Mouse (Mus musculus) embryonic facial prominence, embryonic 13.5 days (tissue): ENCODE data around the gene Stat5a. TPM values are rescaled to one million over a fixed set of nuclear protein-coding genes. Genes with fewer than 3 reads are reported as not detected.

Source experiments
- ATAC-seq: fragments of 200-750 bp; cut with Nextera tagmentation; 2 replicates; pipeline ENCODE4 v1.8.0; 2017; ENCODE audit warnings: low read depth; ENCODE audit not compliant: insufficient number of reproducible peaks, insufficient read depth, low FRiP score, low TSS enrichment
- H3K27ac ChIP-seq: fragments of 300-500 bp; sonication (generic); 2 replicates; pipeline ENCODE4 v1.5.1; 2015; ENCODE audit warnings: moderate library complexity, mild to moderate bottlenecking, inconsistent platforms
- H3K27me3 ChIP-seq: fragments of 300-500 bp; sonication (generic); 2 replicates; pipeline ENCODE4 v1.6.1; 2015; ENCODE audit warnings: mild to moderate bottlenecking, inconsistent platforms
- H3K36me3 ChIP-seq: fragments of 300-500 bp; sonication (generic); 2 replicates; pipeline ENCODE4 v1.6.1; 2015; ENCODE audit warnings: mild to moderate bottlenecking, inconsistent platforms
- H3K4me1 ChIP-seq: fragments of 300-500 bp; sonication (generic); 2 replicates; pipeline ENCODE4 v1.6.1; 2015; ENCODE audit warnings: inconsistent platforms
- H3K4me2 ChIP-seq: fragments of 300-500 bp; sonication (generic); 2 replicates; pipeline ENCODE4 v1.6.1; 2015; ENCODE audit warnings: moderate library complexity, mild to moderate bottlenecking, inconsistent platforms
- H3K4me3 ChIP-seq: fragments of 300-500 bp; sonication (generic); 2 replicates; pipeline ENCODE4 v1.5.1; 2015; ENCODE audit warnings: mild to moderate bottlenecking, inconsistent platforms
- H3K9ac ChIP-seq: fragments of 300-500 bp; sonication (generic); 2 replicates; pipeline ENCODE4 v1.6.1; 2015; ENCODE audit warnings: mild to moderate bottlenecking, inconsistent platforms
- H3K9me3 ChIP-seq: fragments of 300-500 bp; sonication (generic); 2 replicates; pipeline ENCODE4 v1.6.1; 2016; ENCODE audit warnings: inconsistent platforms
- WGBS: fragments of 180-500 bp; shearing (Covaris S2); methylation state at CpG from one replicate; pipeline ENCODE4 v1.1.7; 2015; ENCODE audit warnings: mixed read lengths; 5-methylcytosine and 5-hydroxymethylcytosine counted together
- polyA plus RNA-seq: library from polyadenylated mRNA; unstranded; fragments of >200 nt; fragmentation: Nextera tagmentation; extraction: Ambion mirVana; gene quantifications from 2 replicates; pipeline ENCODE4 v1.2.1, GENCODE M21; 2015

The Stat5a gene
- polyA plus RNA-seq, 1 experiment from 2014 or later, result 4.9 TPM

DNA sequence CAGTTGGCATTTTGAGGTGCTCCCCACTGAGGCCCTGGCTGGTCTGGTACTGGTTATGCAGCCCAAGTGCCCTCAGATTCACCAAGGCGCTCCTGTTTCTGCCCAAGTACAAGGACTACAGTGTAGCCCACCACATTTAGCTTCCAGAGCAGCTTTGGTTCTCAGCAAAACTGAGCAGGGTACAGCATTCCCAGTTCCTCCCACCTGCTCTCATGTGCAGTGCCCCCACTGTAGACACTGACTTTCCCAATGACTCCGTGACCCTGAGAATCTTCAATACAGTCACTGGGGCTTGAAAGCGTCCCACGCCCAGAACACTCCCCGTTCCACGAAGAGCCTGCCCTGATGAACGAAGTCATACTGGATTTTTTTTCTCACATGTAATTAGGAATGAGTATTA, 71.5 kb downstream of the Stat5a start:
- no peak for ATAC-seq
- WGBS, result 76% methylated on average over 7 of the region's 7 CpGs
- Histone ChIP-seq H3K27me3 (no peaks in the 10 kb centered on the region), H3K27ac (0 out of 2 replicates have a peak overlapping the region, but pooled peaks have one; percentile 22), H3K36me3 (0 out of 2 replicates have a peak, but pooled peaks cover 5% of the 10 kb centered on the region), H3K4me3 (no peak overlapping the region), H3K9ac (no peak overlapping the region), H3K4me2 (no peak overlapping the region), H3K4me1 (peaks cover 13% of the 10 kb centered on the region; the same call in 1 of the 2 replicates), H3K9me3 (no peaks in the 10 kb centered on the region)

GRCm38 (mm10) chr11:100931254-100931921, 72.2 kb downstream of the Stat5a start:
- Histone ChIP-seq H3K27me3 (no peaks in the 10 kb centered on the region), H3K4me3 (peak overlapping the region; percentile 12), H3K27ac (no peak overlapping the region), H3K9me3 (no peaks in the 10 kb centered on the region), H3K4me1 (peaks cover 15% of the 10 kb centered on the region), H3K4me2 (peak overlapping the region; percentile 17), H3K9ac (peak overlapping the region; percentile 33; the same call in 1 of the 2 replicates), H3K36me3 (0 out of 2 replicates have a peak, but pooled peaks cover 5% of the 10 kb centered on the region)
- no peak for ATAC-seq
- 63% methylated on average over 12 of the region's 12 CpGs for WGBS

Other genes with a start within 250 kb of the Stat5a start
- 78.9 and 79.0 TPM in 2 replicates for gene Nkiras2, start 240.1 kb upstream of the Stat5a start, polyA plus RNA-seq
- 277 and 293 TPM in 2 replicates for gene Dnajc7, start 239.2 kb upstream of the Stat5a start, polyA plus RNA-seq
- 1.7 and 2.3 TPM in 2 replicates for gene Zfp385c, start 166.9 kb upstream of the Stat5a start, polyA plus RNA-seq
- gene Dhx58, start 155.1 kb upstream of the Stat5a start, polyA plus RNA-seq, result 3.4 and 5.2 TPM in 2 replicates
- gene Kat2a, start 146.9 kb upstream of the Stat5a start, polyA plus RNA-seq, result 54.9 and 61.0 TPM in 2 replicates
- gene Hspb9, start 145.5 kb upstream of the Stat5a start, polyA plus RNA-seq, result 0.39 TPM in 1 of 2 replicates, not detected in the other
- 21.0 and 28.5 TPM in 2 replicates for gene Rab5c, start 121.1 kb upstream of the Stat5a start, polyA plus RNA-seq
- 0.08 and 0.14 TPM in 2 replicates for gene Kcnh4, start 99.4 kb upstream of the Stat5a start, polyA plus RNA-seq
- gene Hcrt, start 96.4 kb upstream of the Stat5a start, polyA plus RNA-seq, result not detected in 2 replicates
- gene Ghdc, start 88.4 kb upstream of the Stat5a start, polyA plus RNA-seq, result 6.3 and 7.0 TPM in 2 replicates
- 19.1 and 19.9 TPM in 2 replicates for gene Stat5b, start 8.6 kb upstream of the Stat5a start, polyA plus RNA-seq
- 40.7 and 48.3 TPM in 2 replicates for gene Stat3, start 80.2 kb downstream of the Stat5a start, polyA plus RNA-seq
- gene Cavin1, start 111.5 kb downstream of the Stat5a start, polyA plus RNA-seq, result 152 and 169 TPM in 2 replicates
- gene Atp6v0a1, start 150.1 kb downstream of the Stat5a start, polyA plus RNA-seq, result 33.2 and 38.8 TPM in 2 replicates
- gene Naglu, start 210.7 kb downstream of the Stat5a start, polyA plus RNA-seq, result 8.7 and 9.0 TPM in 2 replicates
- gene Hsd17b1, start 219.1 kb downstream of the Stat5a start, polyA plus RNA-seq, result 0.15 TPM in 1 of 2 replicates, not detected in the other
- 40.8 and 43.8 TPM in 2 replicates for gene Coasy, start 223.2 kb downstream of the Stat5a start, polyA plus RNA-seq
- gene Mlx, start 227.9 kb downstream of the Stat5a start, polyA plus RNA-seq, result 46.8 and 50.9 TPM in 2 replicates
- 43.5 and 46.1 TPM in 2 replicates for gene Psmc3ip, start 236.1 kb downstream of the Stat5a start, polyA plus RNA-seq